Mouse (Mus musculus): ENCODE results near the gene Fgg.

GRCm38 (mm10) chr3:83020387-83020786 is 12.9 kb downstream of the Fgg start:
- TF ChIP-seq CTCF (IDR thresholded peaks at IDR 0.05; ENCODE audit: extremely low read depth, insufficient read length, insufficient replicate concordance, low read depth, low read length) (no peak), POLR2A (IDR thresholded peaks at IDR 0.05; ENCODE audit: low read depth, low read length) (no peak)

Data from small intestine, adult 2 months (tissue).